Comparison of ENCODE assay signal across 8 mouse cellular contexts in genomic region chr5:122423083-122423482, GRCm38 (mm10). TPM values are rescaled to one million over a fixed set of nuclear protein-coding genes. Genes with fewer than 3 reads are reported as not detected.
A peak's percentile ranks its signal among the peaks of the same experiment; 100 is the strongest.
DNase-seq lines count a peak whose midpoint lies in the region; ATAC-seq and TF ChIP-seq lines count a peak whose summit lies in the region.

No protein-coding gene starts in this region.

- TF ChIP-seq CTCF in intestine, postnatal 0 days (IDR thresholded peaks at IDR 0.05; ENCODE audit: low read depth): no peak

- H3K4me3 ChIP-seq in neural tube, embryonic 11.5 days (ENCODE audit: low read depth, low read length): peak overlapping the region; percentile 98
- H3K4me3 ChIP-seq in embryonic facial prominence, embryonic 13.5 days: peak overlapping the region; percentile 96
- H3K4me3 ChIP-seq in intestine, postnatal 0 days (ENCODE audit: low read depth, low read length): peak overlapping the region; percentile 95
- peak overlapping the region; percentile 99 for H3K4me3 ChIP-seq in neural tube, embryonic 15.5 days (replicated peaks)

- H3K27me3 ChIP-seq in neural tube, embryonic 11.5 days (ENCODE audit: control insufficient read depth, insufficient read depth, low read length): no peaks in the 10 kb centered on the region
- H3K27me3 ChIP-seq in embryonic facial prominence, embryonic 13.5 days: no peaks in the 10 kb centered on the region
- no peaks in the 10 kb centered on the region for H3K27me3 ChIP-seq in intestine, postnatal 0 days (replicated peaks; ENCODE audit: control insufficient read depth, insufficient read depth, low read length)
- no peaks in the 10 kb centered on the region for H3K27me3 ChIP-seq in neural tube, embryonic 15.5 days (replicated peaks)

- no peak for DNase-seq in neural tube, embryonic 11.5 days (ENCODE audit: low spot score)
- no peak for DNase-seq in neural tube, embryonic 10.5 days (ENCODE audit: extremely low spot score, low spot score)
- DNase-seq in left cerebral cortex, postnatal 36 days (ENCODE audit: low spot score in 2 of 2): no peak
- no peak for DNase-seq in T-cell, adult 2 months (ENCODE audit: low spot score)
- DNase-seq in left cerebral cortex, adult 11 months (ENCODE audit: low spot score): no peak

- peak overlapping the region; percentile 92 for H3K9ac ChIP-seq in neural tube, embryonic 11.5 days (ENCODE audit: low read length)
- peak overlapping the region; percentile 98 for H3K9ac ChIP-seq in embryonic facial prominence, embryonic 13.5 days
- peak overlapping the region; percentile 96 for H3K9ac ChIP-seq in intestine, postnatal 0 days (ENCODE audit: low read depth, low read length)
- peak overlapping the region; percentile 86 for H3K9ac ChIP-seq in neural tube, embryonic 15.5 days (replicated peaks)

- H3K4me1 ChIP-seq in neural tube, embryonic 11.5 days (ENCODE audit: control insufficient read depth, insufficient read depth, low read length): peaks cover 7% of the 10 kb centered on the region
- peaks cover 12% of the 10 kb centered on the region for H3K4me1 ChIP-seq in embryonic facial prominence, embryonic 13.5 days
- H3K4me1 ChIP-seq in intestine, postnatal 0 days (replicated peaks; ENCODE audit: control insufficient read depth, insufficient read depth, low read length): no peaks in the 10 kb centered on the region
- H3K4me1 ChIP-seq in neural tube, embryonic 15.5 days: peaks cover 22% of the 10 kb centered on the region

- H3K36me3 ChIP-seq in neural tube, embryonic 11.5 days (ENCODE audit: control insufficient read depth, insufficient read depth, low read length): peaks cover 2% of the 10 kb centered on the region; the same call in 1 of the 2 replicates
- peaks cover 14% of the 10 kb centered on the region for H3K36me3 ChIP-seq in embryonic facial prominence, embryonic 13.5 days
- H3K36me3 ChIP-seq in intestine, postnatal 0 days (ENCODE audit: control insufficient read depth, insufficient read depth): peaks cover 2% of the 10 kb centered on the region
- peaks cover 4% of the 10 kb centered on the region for H3K36me3 ChIP-seq in neural tube, embryonic 15.5 days

- WGBS in neural tube, embryonic 11.5 days: 36% methylated on average over 15 of the region's 15 CpGs
- 28% methylated on average over 15 of the region's 15 CpGs for WGBS in embryonic facial prominence, embryonic 13.5 days
- 20% methylated on average over 15 of the region's 15 CpGs for WGBS in intestine, postnatal 0 days
- 33% methylated on average over 15 of the region's 15 CpGs for WGBS in neural tube, embryonic 15.5 days

- no peak overlapping the region for H3K27ac ChIP-seq in neural tube, embryonic 11.5 days (ENCODE audit: low read depth, low read length)
- peak overlapping the region; percentile 94; the same call in 1 of the 2 replicates for H3K27ac ChIP-seq in embryonic facial prominence, embryonic 13.5 days
- H3K27ac ChIP-seq in intestine, postnatal 0 days (ENCODE audit: low read depth, low read length): peak overlapping the region; percentile 76; the same call in 1 of the 2 replicates
- H3K27ac ChIP-seq in neural tube, embryonic 15.5 days (replicated peaks): peak overlapping the region; percentile 97; the same call in 1 of the 2 replicates

- H3K9me3 ChIP-seq in neural tube, embryonic 11.5 days (ENCODE audit: control insufficient read depth, low read length): no peaks in the 10 kb centered on the region
- no peaks in the 10 kb centered on the region for H3K9me3 ChIP-seq in embryonic facial prominence, embryonic 13.5 days
- H3K9me3 ChIP-seq in intestine, postnatal 0 days (ENCODE audit: control insufficient read depth): no peaks in the 10 kb centered on the region
- no peaks in the 10 kb centered on the region for H3K9me3 ChIP-seq in neural tube, embryonic 15.5 days (replicated peaks)

- peak overlapping the region; percentile 88 for H3K4me2 ChIP-seq in neural tube, embryonic 11.5 days (ENCODE audit: low read depth)
- peak overlapping the region; percentile 92 for H3K4me2 ChIP-seq in embryonic facial prominence, embryonic 13.5 days
- peak overlapping the region; percentile 75 for H3K4me2 ChIP-seq in intestine, postnatal 0 days (replicated peaks; ENCODE audit: low read depth)
- H3K4me2 ChIP-seq in neural tube, embryonic 15.5 days: peak overlapping the region; percentile 88

- intact Hi-C loops in left cerebral cortex, postnatal 36 days (cut with DNase I): loop anchor here (5.0 kb wide), 1 partner anchor 304 kb away; no protein-coding TSS in a partner anchor

- no peak for ATAC-seq in neural tube, embryonic 11.5 days (ENCODE audit: insufficient read depth, low FRiP score, low TSS enrichment)
- ATAC-seq in embryonic facial prominence, embryonic 13.5 days (ENCODE audit: insufficient number of reproducible peaks, insufficient read depth, low FRiP score, low TSS enrichment, low read depth): no peak
- no peak for ATAC-seq in intestine, postnatal 0 days
- ATAC-seq in neural tube, embryonic 15.5 days (ENCODE audit: low FRiP score): no peak

RNA-seq across cellular contexts. Expression of gene Anapc7, which starts 1.6 kb away (rescaled TPM):
- polyA plus RNA-seq in neural tube, embryonic 11.5 days (2014; fragmentation: Nextera tagmentation; extraction: Ambion mirVana): 33.4 and 34.7 TPM in 2 replicates
- polyA plus RNA-seq in embryonic facial prominence, embryonic 13.5 days (2015; fragmentation: Nextera tagmentation; extraction: Ambion mirVana): 54.5 and 55.6 TPM in 2 replicates
- 22.5 and 22.8 TPM in 2 replicates for polyA plus RNA-seq in intestine, postnatal 0 days (2015; fragmentation: Nextera tagmentation; extraction: Ambion mirVana)
- 47.3 and 47.5 TPM in 2 replicates for polyA plus RNA-seq in neural tube, embryonic 15.5 days (2015; fragmentation: Nextera tagmentation; extraction: Ambion mirVana)
- 10 to 100 TPM; 31.5 to 34.0 TPM for total RNA-seq in left cerebral cortex, postnatal 36 days (2021)

RNA-seq across cellular contexts. Expression of gene Arpc3, which starts 31.4 kb away (rescaled TPM):
- 65.8 and 67.4 TPM in 2 replicates for polyA plus RNA-seq in neural tube, embryonic 11.5 days (2014; fragmentation: Nextera tagmentation; extraction: Ambion mirVana)
- polyA plus RNA-seq in embryonic facial prominence, embryonic 13.5 days (2015; fragmentation: Nextera tagmentation; extraction: Ambion mirVana): 109 and 128 TPM in 2 replicates
- 166 and 171 TPM in 2 replicates for polyA plus RNA-seq in intestine, postnatal 0 days (2015; fragmentation: Nextera tagmentation; extraction: Ambion mirVana)
- 163 and 167 TPM in 2 replicates for polyA plus RNA-seq in neural tube, embryonic 15.5 days (2015; fragmentation: Nextera tagmentation; extraction: Ambion mirVana)
- 100 to 1,000 TPM; 211 to 225 TPM for total RNA-seq in left cerebral cortex, postnatal 36 days (2021)

RNA-seq across cellular contexts. Expression of gene Fam216a, which starts 50.9 kb away (rescaled TPM):
- 115 and 116 TPM in 2 replicates for polyA plus RNA-seq in neural tube, embryonic 11.5 days (2014; fragmentation: Nextera tagmentation; extraction: Ambion mirVana)
- polyA plus RNA-seq in embryonic facial prominence, embryonic 13.5 days (2015; fragmentation: Nextera tagmentation; extraction: Ambion mirVana): 85.9 and 86.9 TPM in 2 replicates
- polyA plus RNA-seq in intestine, postnatal 0 days (2015; fragmentation: Nextera tagmentation; extraction: Ambion mirVana): 15.1 and 15.9 TPM in 2 replicates
- polyA plus RNA-seq in neural tube, embryonic 15.5 days (2015; fragmentation: Nextera tagmentation; extraction: Ambion mirVana): 133 and 152 TPM in 2 replicates
- 10 to 100 TPM; 69.7 to 73.1 TPM for total RNA-seq in left cerebral cortex, postnatal 36 days (2021)

RNA-seq across cellular contexts. Expression of gene Gpn3, which starts 51.4 kb away (rescaled TPM):
- polyA plus RNA-seq in neural tube, embryonic 11.5 days (2014; fragmentation: Nextera tagmentation; extraction: Ambion mirVana): 68.4 and 71.2 TPM in 2 replicates
- polyA plus RNA-seq in embryonic facial prominence, embryonic 13.5 days (2015; fragmentation: Nextera tagmentation; extraction: Ambion mirVana): 77.6 and 85.1 TPM in 2 replicates
- polyA plus RNA-seq in intestine, postnatal 0 days (2015; fragmentation: Nextera tagmentation; extraction: Ambion mirVana): 34.1 and 37.3 TPM in 2 replicates
- 45.7 and 51.5 TPM in 2 replicates for polyA plus RNA-seq in neural tube, embryonic 15.5 days (2015; fragmentation: Nextera tagmentation; extraction: Ambion mirVana)
- total RNA-seq in left cerebral cortex, postnatal 36 days (2021): 10 to 100 TPM; 24.4 to 25.7 TPM
